Mouse (Mus musculus) cerebellum, adult 11 months (tissue): Measurements from ENCODE around the gene Efs.
A peak's percentile ranks its signal among the peaks of the same experiment; 100 is the strongest.
"Not testable (repeated sequence)": the region's sequence is repeated elsewhere in the genome, so short reads cannot be mapped to it uniquely, and the experiment has no call there.

Experiments
- DNase-seq: peaks from one replicate; pipeline ENCODE4 v3.0.0; 2022

Gene Efs

DNA sequence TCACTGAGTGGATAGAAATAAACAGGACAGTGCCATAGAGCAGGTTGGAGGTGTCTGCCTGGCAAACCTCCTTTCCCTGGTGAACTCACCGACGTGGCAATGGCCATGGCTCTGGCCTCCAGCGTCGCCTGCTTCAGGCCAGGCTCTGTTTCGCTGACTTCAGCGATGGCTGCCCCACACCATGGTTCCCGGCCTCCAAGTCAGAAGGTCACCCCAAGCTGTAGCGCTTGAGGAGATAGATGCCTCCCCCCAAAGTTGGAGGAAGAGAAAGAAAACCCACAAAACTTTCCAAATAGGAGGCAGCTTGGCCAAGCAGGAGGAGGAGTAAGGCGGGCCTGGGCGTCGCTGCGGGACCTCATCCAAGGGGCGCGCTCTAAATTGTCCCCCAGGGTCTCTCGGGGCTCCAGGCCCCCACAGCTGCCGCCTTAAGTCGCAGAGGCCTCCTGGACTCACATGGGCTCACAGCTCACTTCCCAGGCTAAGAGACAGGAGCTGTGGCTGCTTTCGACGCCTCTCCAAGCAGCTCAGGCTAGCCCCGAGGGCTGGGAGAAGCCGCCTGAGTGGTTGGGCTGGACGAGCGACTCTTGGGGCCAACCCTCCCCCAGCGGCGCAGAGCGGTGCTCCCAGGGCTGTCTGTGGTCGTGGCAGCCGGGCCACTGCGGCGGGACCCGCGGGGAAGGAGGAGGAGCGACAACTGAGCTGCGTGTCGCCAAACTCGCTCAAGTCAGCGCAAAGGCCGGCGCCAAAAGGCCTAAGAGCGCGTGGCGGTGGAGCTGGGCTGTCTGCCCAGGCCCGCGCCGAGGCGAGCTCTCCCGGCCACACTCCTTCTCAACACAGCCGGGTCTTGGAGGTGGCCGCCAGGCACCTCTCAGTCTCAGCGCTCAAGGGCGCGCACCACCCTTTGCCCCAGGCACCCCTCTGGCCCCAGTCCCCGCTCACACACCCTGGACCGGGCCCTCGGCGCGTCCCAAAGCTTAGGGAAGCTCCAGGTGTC lies at the start of gene Efs:
Gene Efs (minus strand): TSS at position 778 of the 994 bp plus-strand sequence.
- peak; percentile 35 for DNase-seq

GRCm38 (mm10) chr14:54974068-54974791 lies 48.3 kb upstream of the Efs start:
- DNase-seq, result no peak

GRCm38 (mm10) chr14:54972786-54973185 lies 46.9 kb upstream of the Efs start:
- not testable (repeated sequence) for DNase-seq

GRCm38 (mm10) chr14:54968344-54968743 lies 42.4 kb upstream of the Efs start:
- DNase-seq, result no peak

DNA sequence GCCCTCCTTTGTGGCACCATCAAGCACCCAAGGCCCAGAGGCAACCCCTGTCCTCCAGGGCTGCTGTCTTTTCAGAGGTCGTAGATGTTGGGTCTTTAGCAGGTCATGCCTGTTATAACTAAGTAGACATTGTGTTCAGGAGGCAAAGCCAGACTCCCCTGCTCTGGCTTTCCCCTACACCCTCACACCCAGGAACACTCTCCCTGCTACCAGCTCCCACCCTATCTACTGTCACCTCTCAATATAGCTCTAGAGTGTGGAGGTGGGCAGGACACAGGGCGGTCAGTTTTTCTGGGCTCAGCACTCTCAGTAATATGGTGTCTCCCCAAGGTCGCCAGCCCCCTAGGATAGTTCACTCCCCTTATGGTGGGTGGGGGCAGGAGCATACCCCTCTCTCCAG lies 41.9 kb upstream of the Efs start:
- DNase-seq, result no peak

DNA sequence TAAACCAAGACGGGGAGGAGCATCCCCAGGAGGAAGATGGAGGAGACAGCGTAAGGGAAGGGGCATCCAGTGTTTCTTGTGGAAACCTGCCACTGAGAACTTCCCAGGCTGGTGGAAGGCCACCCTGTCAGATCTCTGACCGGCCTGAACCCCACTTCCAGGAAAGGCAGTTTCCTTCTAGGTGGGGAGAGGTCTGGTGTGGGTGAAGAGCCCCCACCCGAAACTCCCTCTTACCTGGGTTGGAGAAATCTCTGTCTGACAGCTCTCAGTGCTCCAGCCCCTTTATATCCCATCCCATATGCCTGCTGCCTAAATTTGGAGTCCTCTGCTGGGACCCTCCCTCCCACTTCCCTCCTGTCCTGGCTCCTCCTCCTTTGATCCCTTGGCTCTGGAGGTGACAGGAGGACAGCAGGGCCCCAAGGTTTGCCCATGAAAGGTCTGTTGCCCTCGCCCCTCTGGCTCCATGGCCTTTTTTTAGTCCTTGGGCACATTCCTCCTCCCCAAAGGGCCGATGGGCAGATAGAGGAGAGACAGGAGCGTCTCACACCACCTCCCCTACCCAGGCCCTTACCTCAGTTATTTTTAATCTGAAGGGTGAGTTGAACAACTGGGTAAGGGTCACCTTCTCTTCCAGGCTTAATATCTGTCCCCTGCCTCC lies 40.5 kb upstream of the Efs start, which contains the start of gene Myh6:
Gene Myh6 (minus strand): TSS at position 608 of the 658 bp plus-strand sequence.
- no peak for DNase-seq

DNA sequence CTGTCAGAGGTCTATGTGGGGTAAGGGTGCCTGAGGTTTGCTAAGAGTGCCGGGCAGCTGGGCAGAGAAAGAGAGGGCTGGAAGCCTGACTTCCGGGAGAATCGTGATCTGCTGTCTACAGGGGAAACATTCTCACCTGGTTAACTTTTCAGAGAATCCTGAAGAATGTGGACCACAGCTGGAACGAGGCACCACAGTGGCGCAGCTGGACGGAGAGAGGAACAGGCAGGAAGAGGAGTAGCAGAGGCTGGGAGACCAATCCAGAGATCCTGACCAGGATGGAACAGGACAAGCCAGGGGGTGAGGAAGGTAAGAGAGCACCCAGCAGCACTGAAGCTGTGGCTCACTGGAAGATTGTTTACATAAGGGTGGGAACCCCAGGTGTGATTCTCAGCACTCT lies 39.7 kb upstream of the Efs start:
- DNase-seq, result no peak

DNA sequence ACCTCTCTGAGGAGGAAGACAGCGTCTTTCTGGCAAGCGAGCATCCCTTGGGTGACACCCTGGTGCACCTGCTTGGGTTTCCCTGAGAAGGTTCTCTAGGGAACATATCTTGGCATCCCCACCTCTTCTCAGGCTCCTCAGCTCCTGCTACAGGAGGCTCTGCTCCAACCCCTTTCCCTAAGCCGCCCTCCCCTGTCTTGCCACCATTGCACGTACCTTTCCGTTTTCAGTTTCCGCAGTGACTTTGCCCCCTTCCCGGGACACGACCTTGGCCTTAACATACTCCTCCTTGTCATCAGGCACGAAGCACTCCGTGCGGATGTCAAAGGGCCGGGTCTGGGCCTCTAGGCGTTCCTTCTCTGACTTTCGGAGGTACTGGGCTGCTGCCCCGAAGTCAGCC lies 39.1 kb upstream of the Efs start:
- DNase-seq, result no peak

GRCm38 (mm10) chr14:54963727-54964126 lies 37.8 kb upstream of the Efs start:
- DNase-seq, result no peak

GRCm38 (mm10) chr14:54962714-54963113 lies 36.8 kb upstream of the Efs start:
- no peak for DNase-seq

DNA sequence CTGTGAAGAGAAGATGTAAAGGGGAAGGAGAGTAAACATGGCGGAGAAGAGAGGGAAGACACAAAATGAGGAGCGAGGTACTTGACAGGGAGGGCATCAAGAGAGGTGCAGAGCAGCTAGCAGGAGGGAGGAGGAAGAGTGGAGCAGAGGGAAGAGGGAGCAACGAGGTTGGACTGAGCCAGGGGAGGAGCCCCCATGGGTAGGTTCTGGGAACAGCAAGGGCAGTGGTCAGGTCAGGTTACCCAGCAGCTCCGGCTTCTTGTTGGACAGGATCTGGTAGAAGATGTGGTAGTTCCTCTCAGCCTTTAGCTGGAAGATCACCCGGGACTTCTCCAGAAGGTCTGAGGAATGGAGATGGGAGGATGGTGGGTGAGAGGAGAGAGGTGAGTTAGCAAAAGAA lies 35.6 kb upstream of the Efs start:
- no peak for DNase-seq

- no peak for DNase-seq
Observed at GRCm38 (mm10) chr14:54960769-54961168, 34.8 kb upstream of the Efs start.

GRCm38 (mm10) chr14:54959853-54960613 lies 34.1 kb upstream of the Efs start:
- not testable (repeated sequence) for DNase-seq

- DNase-seq, result no peak
Observed at GRCm38 (mm10) chr14:54959197-54959596, 33.3 kb upstream of the Efs start.

DNA sequence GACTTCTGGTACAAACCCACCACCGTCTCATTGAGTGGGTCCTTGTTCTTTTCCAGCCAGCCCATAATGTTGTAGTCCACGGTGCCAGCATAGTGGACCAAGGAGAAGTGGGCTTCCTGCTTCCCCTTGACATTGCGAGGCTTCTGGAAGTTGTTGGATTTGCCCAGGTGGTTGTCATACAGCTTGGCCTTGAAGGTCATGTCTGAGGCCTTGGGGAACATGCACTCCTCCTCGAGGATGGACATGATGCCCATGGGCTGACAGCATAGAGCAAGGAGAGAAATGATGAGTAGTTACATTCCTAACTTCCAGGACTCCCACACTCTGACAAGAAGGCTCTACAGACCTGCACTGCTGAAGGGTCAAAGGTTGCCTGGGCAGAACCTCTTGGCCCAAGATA lies 32.6 kb upstream of the Efs start:
- no peak for DNase-seq

DNA sequence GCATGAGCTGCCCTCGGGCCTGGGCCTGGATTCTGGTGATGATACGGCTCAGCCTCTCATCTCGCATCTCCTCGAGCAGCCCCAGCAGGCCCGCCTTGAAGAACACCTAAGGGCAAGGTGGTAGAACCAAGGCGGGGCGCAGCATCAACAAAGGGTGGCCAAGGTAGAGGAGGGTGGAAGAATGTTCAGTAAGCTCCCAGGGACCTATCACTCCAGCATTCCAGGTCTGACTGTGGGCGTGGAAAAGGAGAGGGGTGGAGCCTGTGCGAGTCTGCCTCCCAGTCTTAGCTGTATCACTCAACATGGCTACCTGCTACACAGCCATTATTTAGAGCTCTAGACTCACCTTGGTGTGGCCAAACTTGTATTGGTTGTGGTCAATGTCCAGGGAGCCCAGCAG lies 30.6 kb upstream of the Efs start:
- DNase-seq, result no peak

- DNase-seq, result no peak
Observed at GRCm38 (mm10) chr14:54955481-54955880, 29.6 kb upstream of the Efs start.

DNA sequence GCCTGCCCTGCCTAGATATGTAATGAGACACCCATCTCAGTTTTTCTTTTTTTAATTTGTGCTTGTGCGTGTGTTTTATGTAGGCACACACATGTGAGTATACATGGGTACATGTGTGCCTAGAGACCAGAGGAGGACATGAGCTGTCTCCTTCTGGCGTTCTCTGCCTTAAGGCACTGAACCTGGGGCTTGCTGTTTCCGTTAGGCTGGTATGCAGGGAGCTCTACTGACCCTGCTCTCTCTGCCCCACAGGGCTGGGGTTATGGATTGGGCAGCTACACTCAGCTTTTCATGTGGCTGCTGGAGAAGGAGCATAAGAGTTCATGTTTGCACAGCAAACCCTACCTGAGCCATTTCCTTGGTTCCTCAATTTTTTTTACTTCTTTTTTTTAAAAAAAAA lies 28.5 kb upstream of the Efs start:
- no peak for DNase-seq

DNA sequence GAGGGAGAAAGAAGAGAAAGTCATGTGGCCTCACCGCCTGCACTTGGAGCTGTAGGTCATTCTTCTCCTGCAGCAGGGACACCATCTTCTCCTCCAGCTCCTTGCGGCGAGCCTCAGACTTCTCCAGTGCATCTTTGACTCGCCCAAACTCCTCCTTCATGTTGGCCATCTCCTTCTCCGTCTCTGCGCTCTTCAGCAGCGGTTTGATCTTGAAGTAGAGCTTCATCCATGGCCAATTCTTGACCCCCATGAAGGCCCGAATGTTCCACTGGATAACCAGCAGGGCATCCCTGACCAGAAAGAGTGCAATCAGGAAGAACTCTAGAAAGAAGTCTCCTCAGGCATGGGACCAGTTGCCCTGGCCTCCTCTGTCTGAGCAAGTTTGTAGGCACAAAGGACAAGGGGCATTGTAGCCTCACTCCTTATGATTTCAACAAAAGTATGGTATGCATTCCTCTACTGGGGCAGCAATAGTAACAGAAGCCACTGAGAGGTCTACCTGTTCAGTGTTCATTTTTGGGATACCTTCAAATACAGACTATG lies 27.8 kb upstream of the Efs start:
- DNase-seq, result no peak

DNA sequence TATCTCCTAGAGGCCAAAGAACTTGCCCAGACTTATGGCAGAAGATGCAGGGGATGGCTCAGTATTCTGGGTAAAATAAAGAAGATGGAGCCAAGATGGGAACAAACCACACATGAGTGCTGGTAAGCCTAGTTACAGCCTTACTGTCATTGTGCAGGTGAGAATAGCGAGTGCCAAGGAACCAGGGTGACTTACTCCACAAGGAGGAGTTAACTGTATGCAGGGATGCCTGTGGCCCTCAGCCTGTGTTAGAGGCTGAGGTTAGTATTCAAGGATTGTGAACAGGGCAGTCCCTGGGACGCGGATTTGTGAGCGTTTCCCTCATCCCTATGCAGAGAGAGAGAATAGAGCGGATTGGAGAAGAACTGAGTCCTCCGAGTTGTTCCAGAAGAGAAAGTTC lies 25.7 kb upstream of the Efs start:
- no peak for DNase-seq

DNA sequence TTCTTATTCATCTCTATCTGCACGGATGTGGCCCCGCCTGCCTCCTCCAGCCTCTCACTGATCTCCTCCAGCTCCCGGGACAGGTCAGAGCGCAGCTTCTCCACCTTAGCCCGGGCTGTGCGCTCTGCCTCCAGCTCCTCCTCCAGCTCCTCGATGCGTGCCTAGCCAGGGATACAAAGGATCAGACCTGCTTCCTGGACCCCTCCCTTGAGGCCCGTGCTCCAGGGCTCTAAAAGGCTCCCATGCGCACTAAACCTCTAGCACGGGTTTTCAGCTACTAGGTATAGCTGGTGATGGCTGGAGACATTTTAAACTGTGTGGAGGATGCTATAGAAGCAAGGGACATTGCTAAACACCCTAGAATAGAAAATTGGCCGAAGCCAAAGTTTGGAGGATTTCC lies 24.6 kb upstream of the Efs start:
- no peak for DNase-seq

DNA sequence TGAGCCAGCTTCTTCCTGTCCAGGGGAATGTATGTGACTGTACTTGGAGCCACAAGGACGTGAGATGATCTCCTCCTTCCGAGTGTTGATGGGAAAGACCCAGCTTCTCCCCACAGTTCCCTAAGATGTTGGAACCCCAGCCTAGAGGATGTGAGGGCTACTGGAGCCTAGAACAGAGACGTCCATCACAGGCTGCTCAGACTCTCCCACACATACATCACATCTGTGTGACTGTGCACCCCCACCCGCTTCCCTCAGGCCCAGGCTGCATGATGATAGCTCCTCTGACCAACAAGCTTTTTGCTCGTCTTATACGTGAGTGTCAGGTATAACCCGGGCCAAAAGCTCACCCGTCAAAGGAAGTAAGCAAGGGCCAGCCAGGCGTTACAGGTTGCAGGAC lies 22.9 kb upstream of the Efs start:
- DNase-seq, result no peak
